Mouse (Mus musculus) leukemia stem cell, adult 10-12 weeks (primary cell): ENCODE data around the gene Ift140. TPM values are rescaled to one million over a fixed set of nuclear protein-coding genes. Genes with fewer than 3 reads are reported as not detected.

Source experiments
- polyA plus RNA-seq: library from polyadenylated mRNA; stranded (reverse); fragments of >175 nt; gene quantifications from 2 replicates; pipeline ENCODE4 v1.2.3, GENCODE M21; 2012; ENCODE audit warnings: low replicate concordance

Gene Ift140
- polyA plus RNA-seq, result 6.6 and 11.9 TPM in 2 replicates

GRCm38 (mm10) chr17:25015655-25016291 is at the start of gene Ift140, which contains the start of gene Cramp1l:
Gene Ift140 (plus strand): TSS chr17:25016085.
Gene Cramp1l (minus strand): TSS chr17:25015788.

GRCm38 (mm10) chr17:25083444-25083931 is 67.6 kb downstream of the Ift140 start, which contains the start of gene Tmem204:
Gene Tmem204 (minus strand): TSS chr17:25083591.

GRCm38 (mm10) chr17:25115664-25116432 is 100.0 kb downstream of the Ift140 start, which contains the start of gene Telo2:
Gene Telo2 (minus strand): TSS chr17:25115967.

GRCm38 (mm10) chr17:25120406-25120805 is 104.5 kb downstream of the Ift140 start, which contains the start of gene Ptx4:
Gene Ptx4 (plus strand): TSS chr17:25120760.

GRCm38 (mm10) chr17:25133275-25133698 is 117.4 kb downstream of the Ift140 start, which contains the start of gene Clcn7:
Gene Clcn7 (plus strand): TSS chr17:25133391.

Other genes starting within 250 kb of the Ift140 start
- not detected in 2 replicates for gene Meiob, start 211.8 kb upstream of the Ift140 start, polyA plus RNA-seq
- gene Hagh, start 175.9 kb upstream of the Ift140 start, polyA plus RNA-seq, result 39.1 and 51.7 TPM in 2 replicates
- 6.2 and 6.5 TPM in 2 replicates for gene Fahd1, start 165.7 kb upstream of the Ift140 start, polyA plus RNA-seq
- gene Igfals, start 150.1 kb upstream of the Ift140 start, polyA plus RNA-seq, result 0.14 TPM in 1 of 2 replicates, not detected in the other
- gene Nubp2, start 129.7 kb upstream of the Ift140 start, polyA plus RNA-seq, result 10.5 and 114 TPM in 2 replicates
- 21.6 and 45.5 TPM in 2 replicates for gene Spsb3, start 129.4 kb upstream of the Ift140 start, polyA plus RNA-seq
- 31.8 and 37.9 TPM in 2 replicates for gene Eme2, start 121.0 kb upstream of the Ift140 start, polyA plus RNA-seq
- gene Mrps34, start 121.0 kb upstream of the Ift140 start, polyA plus RNA-seq, result 81.1 and 115 TPM in 2 replicates
- 16.0 and 19.6 TPM in 2 replicates for gene Nme3, start 119.6 kb upstream of the Ift140 start, polyA plus RNA-seq
- gene Mapk8ip3, start 79.1 kb upstream of the Ift140 start, polyA plus RNA-seq, result 38.3 and 49.4 TPM in 2 replicates
- 9.1 and 11.1 TPM in 2 replicates for gene Jpt2, start 55.4 kb upstream of the Ift140 start, polyA plus RNA-seq
- 21.8 and 31.3 TPM in 2 replicates for gene Cramp1l, start 297 bp upstream of the Ift140 start, polyA plus RNA-seq
- 0.61 and 0.64 TPM in 2 replicates for gene Tmem204, start 67.5 kb downstream of the Ift140 start, polyA plus RNA-seq
- gene Telo2, start 99.9 kb downstream of the Ift140 start, polyA plus RNA-seq, result 18.2 and 46.2 TPM in 2 replicates
- gene Ptx4, start 104.7 kb downstream of the Ift140 start, polyA plus RNA-seq, result not detected in 2 replicates
- 27.7 and 32.4 TPM in 2 replicates for gene Clcn7, start 117.3 kb downstream of the Ift140 start, polyA plus RNA-seq
- not detected in 2 replicates for gene Ccdc154, start 146.4 kb downstream of the Ift140 start, polyA plus RNA-seq
- not detected in 2 replicates for gene Gm38655, start 159.4 kb downstream of the Ift140 start, polyA plus RNA-seq
- gene BC003965, start 168.5 kb downstream of the Ift140 start, polyA plus RNA-seq, result 43.9 and 71.2 TPM in 2 replicates
- gene Unkl, start 172.3 kb downstream of the Ift140 start, polyA plus RNA-seq, result 54.2 and 108 TPM in 2 replicates
- gene Gnptg, start 224.0 kb downstream of the Ift140 start, polyA plus RNA-seq, result 3.7 and 11.8 TPM in 2 replicates
- 10.5 and 15.0 TPM in 2 replicates for gene Tsr3, start 224.1 kb downstream of the Ift140 start, polyA plus RNA-seq
- 0.28 and 0.75 TPM in 2 replicates for gene Baiap3, start 240.3 kb downstream of the Ift140 start, polyA plus RNA-seq